Mouse (Mus musculus) brain, embryonic 14.5 days (tissue): Measurements from ENCODE around the gene Shkbp1.

Experiments used
- CTCF ChIP-seq: fragments of 200-500 bp; IDR thresholded peaks from 2 replicates; pipeline ENCODE4 v1.5.1; 2012; ENCODE audit warnings: inconsistent platforms, mild to moderate bottlenecking, moderate library complexity, borderline replicate concordance; ENCODE audit not compliant: insufficient read depth, insufficient read length; ENCODE audit errors: extremely low read depth
- POLR2A ChIP-seq: fragments of 200-500 bp; IDR thresholded peaks from 2 replicates; pipeline ENCODE4 v1.6.1; 2012; ENCODE audit warnings: mild to moderate bottlenecking, inconsistent platforms, borderline replicate concordance; ENCODE audit not compliant: poor library complexity, insufficient read depth, insufficient read length, severe bottlenecking; ENCODE audit errors: extremely low read depth

- TF ChIP-seq POLR2A (no peak), CTCF (no peak)
Measured at GRCm38 (mm10) chr7:27335011-27335720, 20.7 kb downstream of the Shkbp1 start.
